Mouse (Mus musculus) cerebellum, adult 11 months (tissue): ENCODE results near the gene Gpr31b.
A peak's percentile ranks its signal among the peaks of the same experiment; 100 is the strongest.
"Not testable (repeated sequence)": the region's sequence is repeated elsewhere in the genome, so short reads cannot be mapped to it uniquely, and the experiment has no call there.

Experiments used
- DNase-seq: peaks from one replicate; pipeline ENCODE4 v3.0.0; 2022

The Gpr31b gene

GRCm38 (mm10) chr17:13052124-13052813, at the start of gene Gpr31b:
Gpr31b (minus strand) TSS chr17:13052296.
- not testable (repeated sequence) for DNase-seq

DNA sequence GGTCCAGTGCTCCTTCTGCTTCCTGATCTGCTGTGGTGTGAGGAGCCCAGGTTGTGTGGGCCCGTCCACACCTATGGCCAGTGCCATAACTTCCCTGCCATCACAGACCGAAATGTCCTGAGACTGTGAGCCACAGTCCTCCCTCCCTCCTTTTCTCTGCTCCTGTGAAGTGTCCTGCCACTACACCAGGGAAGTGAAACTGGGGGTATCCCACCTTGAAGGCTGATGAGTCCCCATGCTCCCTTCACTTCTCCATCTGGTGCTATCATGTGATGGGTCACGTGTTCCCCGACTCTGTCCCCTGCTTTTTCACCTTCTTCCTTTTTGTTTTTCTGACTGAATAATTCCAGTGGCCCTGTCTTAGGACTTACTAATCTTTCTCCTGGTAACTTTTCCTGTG, 40.9 kb upstream of the Gpr31b start:
- DNase-seq = not testable (repeated sequence)

GRCm38 (mm10) chr17:13092100-13092764, 40.1 kb upstream of the Gpr31b start:
- DNase-seq = not testable (repeated sequence)

- not testable (repeated sequence) for DNase-seq
Observed at GRCm38 (mm10) chr17:13091510-13091909, 39.4 kb upstream of the Gpr31b start.

DNA sequence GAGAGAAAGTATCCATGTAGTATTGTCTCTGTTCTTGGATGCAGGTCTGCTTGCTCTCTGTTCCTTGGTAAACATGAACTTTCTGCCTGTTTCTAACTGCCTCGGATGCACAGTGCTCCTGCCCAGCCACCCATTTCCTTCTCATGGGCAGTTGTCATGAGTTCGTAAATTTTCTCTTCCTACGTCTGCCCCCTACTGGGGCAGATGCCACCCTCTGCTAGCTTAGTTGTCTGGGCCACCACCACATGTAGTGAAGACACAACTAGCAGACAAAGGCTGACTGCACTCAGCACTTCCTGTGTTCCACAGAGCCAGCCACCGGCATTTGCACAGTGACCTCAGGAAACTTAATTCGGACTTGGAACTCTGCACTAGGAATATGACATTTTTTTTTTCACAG, 17.1 kb upstream of the Gpr31b start:
- not testable (repeated sequence) for DNase-seq

DNA sequence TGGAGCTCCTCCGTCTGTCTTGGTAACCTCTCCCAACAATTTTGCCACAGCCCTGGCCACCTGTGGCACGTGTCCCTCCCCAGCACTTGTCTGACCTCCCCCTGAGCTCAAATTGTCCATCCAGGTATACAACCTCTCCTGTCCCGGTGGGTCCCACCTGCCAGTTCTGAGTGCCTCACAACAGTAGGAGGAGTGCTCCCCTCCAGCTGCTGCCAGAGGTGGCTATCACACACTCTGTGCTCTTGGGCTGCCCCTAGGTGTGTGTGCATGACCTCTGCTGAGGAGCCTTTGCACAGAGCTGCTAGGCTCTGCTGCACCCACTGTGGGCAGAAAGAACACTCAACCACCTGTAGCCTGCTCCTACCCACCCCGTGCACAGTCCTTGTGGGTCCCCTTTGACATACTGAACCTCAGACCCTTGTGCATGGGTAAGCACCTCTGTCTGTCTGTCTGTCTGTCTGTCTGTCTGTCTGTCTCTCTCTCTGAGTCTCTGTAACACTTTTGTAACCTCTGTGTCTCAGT, 15.8 kb upstream of the Gpr31b start:
- not testable (repeated sequence) for DNase-seq

GRCm38 (mm10) chr17:13062882-13063281, 10.8 kb upstream of the Gpr31b start:
- not testable (repeated sequence) for DNase-seq

DNA sequence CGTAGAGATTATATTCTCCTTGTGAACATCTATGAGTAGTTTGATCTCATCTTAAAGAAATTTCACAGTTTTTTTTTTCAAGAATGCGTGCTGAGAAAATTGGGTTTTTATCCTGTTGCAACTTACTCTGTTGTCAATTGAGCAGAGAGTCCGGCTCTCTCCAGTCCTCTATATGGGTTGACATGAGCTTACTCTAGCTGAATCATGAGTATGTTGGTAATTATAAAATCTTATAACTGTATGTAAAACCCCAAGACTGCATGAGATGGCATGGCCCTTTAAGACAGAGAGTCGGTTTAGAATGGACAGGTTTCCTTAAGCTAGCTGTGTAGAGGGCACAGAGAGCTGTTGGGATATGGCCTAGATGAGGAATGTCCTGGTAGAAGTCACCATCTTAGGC, 8.7 kb upstream of the Gpr31b start, which contains the start of gene Tcp10b:
TSS of gene Tcp10b (plus strand) at position 301 of the 400 bp plus-strand sequence.
- not testable (repeated sequence) for DNase-seq

DNA sequence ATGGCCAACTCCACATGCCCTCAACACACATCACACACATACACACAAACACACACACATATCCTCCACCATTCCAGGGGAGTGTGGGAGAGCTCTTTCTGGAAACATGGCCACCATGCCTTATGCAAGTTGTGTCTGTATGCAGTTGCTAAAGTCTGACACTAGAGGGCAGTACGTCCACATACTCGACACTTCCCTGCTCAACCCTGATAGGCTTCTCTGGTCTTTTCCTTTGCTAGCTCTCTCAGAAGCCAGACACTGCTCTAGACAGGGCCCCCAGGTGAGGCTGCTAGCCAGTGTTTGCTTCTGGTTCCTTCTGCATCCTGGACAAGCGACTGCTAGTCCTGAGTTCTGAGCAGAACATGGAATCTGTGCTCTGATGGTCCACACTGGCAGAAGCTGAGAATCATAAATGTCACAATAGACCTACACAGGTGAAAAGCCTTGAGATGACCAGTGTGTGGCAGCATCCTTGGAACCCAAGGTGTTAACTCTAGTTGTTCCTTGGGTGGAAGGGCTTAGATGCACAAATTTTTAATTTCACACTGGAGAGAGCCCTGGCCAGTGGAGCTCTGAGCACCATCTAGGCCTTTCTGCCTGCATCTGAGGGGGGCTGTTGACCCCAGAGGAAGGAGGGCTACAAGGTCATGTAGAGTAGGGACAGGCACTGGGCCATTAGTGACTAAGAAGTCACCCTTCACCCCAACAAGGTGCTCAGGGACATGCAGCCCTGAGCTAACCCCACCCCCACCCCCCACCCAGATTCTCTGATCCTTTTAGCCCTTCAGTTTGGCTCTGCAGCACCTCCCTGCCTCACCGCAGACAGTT, 8.0 kb downstream of the Gpr31b start:
- peak; percentile 16 for DNase-seq

DNA sequence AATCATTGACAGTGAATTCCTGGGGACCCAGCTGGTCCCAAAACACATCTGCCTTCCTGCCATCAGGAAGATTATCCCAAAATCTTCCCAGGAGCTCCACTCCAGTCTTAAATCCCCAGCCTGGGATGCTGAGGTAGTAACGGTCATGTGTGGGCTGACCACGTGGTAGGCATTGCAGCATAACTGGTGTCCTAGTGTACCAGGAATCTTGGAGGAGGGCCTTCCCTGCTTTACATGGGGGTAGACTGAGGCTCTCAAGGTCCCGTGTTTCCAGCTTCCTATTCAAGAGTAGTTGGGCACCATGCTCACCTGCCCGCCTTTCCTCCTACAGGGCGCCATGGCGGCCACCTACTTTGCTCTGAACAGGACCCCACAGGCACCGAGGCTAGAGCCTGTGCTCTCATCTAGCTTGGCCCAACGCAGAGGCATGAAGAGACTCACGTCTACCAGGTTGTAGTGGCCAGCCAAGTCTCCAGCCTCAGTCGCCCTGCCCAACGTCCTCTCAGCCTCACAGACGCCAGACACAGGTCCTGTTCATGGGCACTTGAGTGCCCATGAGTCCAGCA, 15.4 kb downstream of the Gpr31b start:
- not testable (repeated sequence) for DNase-seq

- no peak for DNase-seq
Observed at GRCm38 (mm10) chr17:13013316-13013715, 38.8 kb downstream of the Gpr31b start.

GRCm38 (mm10) chr17:13009887-13010286, 42.2 kb downstream of the Gpr31b start:
- no peak for DNase-seq

- no peak for DNase-seq
Observed at GRCm38 (mm10) chr17:13008528-13008927, 43.6 kb downstream of the Gpr31b start.

DNA sequence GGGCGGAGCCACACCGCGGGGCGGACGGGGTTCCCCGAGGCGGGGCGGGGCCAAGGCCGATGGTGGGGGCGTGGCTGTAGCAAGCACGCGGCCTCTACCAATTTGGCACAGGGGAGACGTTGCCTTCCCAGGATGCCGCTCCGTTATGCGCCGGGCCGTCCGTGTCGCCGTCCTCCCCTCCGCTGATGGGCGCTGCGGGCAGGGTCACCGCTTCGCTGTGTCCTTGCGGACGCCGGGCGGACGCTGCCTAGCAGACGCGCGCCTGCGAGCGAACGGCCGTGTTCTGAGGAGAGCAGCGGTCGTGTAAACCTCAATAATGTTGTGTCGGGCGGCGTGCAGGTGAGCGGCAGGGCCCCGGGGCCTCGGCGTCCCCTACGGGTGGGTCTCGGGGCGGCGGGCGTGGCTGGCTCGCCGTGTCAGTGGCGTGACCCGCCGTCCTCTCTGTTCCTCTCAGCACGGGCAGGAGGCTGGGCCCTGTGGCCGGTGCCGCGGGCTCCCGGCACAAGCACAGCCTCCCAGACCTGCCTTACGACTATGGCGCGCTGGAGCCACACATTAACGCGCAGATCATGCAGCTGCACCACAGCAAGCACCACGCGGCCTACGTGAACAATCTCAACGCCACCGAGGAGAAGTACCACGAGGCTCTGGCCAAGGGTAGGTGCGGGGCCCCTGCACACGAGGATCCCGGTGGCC, 44.2 kb downstream of the Gpr31b start:
- peak; percentile 99 for DNase-seq

- no peak for DNase-seq
Observed at GRCm38 (mm10) chr17:13006984-13007383, 45.1 kb downstream of the Gpr31b start.

- not testable (repeated sequence) for DNase-seq
Observed at GRCm38 (mm10) chr17:13006546-13006945, 45.5 kb downstream of the Gpr31b start, which contains the start of gene Sod2. Sod2 (plus strand) TSS chr17:13006846.

DNA sequence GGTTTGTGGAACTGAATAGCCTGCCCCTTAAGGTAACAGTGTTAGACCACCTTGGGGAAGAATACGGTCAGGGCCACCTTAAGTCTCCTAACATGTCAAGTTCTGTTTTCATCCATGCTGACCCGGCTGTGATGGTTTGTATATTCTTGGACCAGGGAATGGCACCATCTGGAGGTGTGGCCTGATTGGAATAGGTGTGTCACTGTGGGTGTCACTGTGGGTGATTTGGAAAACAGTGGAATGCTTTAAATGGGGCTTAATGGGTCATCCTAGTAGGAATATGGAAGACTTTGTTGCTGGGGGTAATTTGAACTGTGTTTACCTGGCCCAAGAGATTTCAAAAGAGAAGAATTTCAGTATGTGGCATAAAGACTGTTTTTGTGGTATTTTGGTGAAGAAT, 47.7 kb downstream of the Gpr31b start:
- DNase-seq = not testable (repeated sequence)

GRCm38 (mm10) chr17:13002243-13002642, 49.9 kb downstream of the Gpr31b start:
- DNase-seq = not testable (repeated sequence)
